Mouse (Mus musculus) forebrain, embryonic 12.5 days (tissue): Measurements from ENCODE around the gene Tmsb15b1. TPM values are rescaled to one million over a fixed set of nuclear protein-coding genes. Genes with fewer than 3 reads are reported as not detected.
"Not testable (repeated sequence)": the region's sequence is repeated elsewhere in the genome, so short reads cannot be mapped to it uniquely, and the experiment has no call there.

ENCODE experiments used
- ATAC-seq: fragments of 200-750 bp; cut with Nextera tagmentation; 2 replicates; pipeline ENCODE4 v1.8.0; 2017; ENCODE audit warnings: moderate TSS enrichment; ENCODE audit not compliant: low FRiP score
- H3K27ac ChIP-seq: fragments of 300-500 bp; sonication (generic); 2 replicates; pipeline ENCODE4 v1.5.1; 2016; ENCODE audit warnings: mild to moderate bottlenecking
- H3K27me3 ChIP-seq: fragments of 300-500 bp; sonication (generic); 2 replicates; pipeline ENCODE4 v1.6.1; 2016; ENCODE audit warnings: mild to moderate bottlenecking
- H3K36me3 ChIP-seq: fragments of 300-500 bp; sonication (generic); replicated peaks from 2 replicates; pipeline ENCODE4 v1.6.1; 2016; ENCODE audit warnings: mild to moderate bottlenecking
- H3K4me1 ChIP-seq: fragments of 300-500 bp; sonication (generic); 2 replicates; pipeline ENCODE4 v1.6.1; 2016
- H3K4me2 ChIP-seq: fragments of 300-500 bp; sonication (generic); 2 replicates; pipeline ENCODE4 v1.6.1; 2016; ENCODE audit warnings: mild to moderate bottlenecking, moderate library complexity
- H3K4me3 ChIP-seq: fragments of 300-500 bp; sonication (generic); replicated peaks from 2 replicates; pipeline ENCODE4 v1.5.1; 2016; ENCODE audit warnings: mild to moderate bottlenecking
- H3K9ac ChIP-seq: fragments of 300-500 bp; sonication (generic); 2 replicates; pipeline ENCODE4 v1.6.1; 2016; ENCODE audit warnings: mild to moderate bottlenecking
- H3K9me3 ChIP-seq: fragments of 300-500 bp; sonication (generic); 2 replicates; pipeline ENCODE4 v1.6.1; 2016
- WGBS: fragments of 180-500 bp; shearing (Covaris S2); methylation state at CpG from one replicate; pipeline ENCODE4 v1.1.7; 2016; 5-methylcytosine and 5-hydroxymethylcytosine counted together
- polyA plus RNA-seq: library from polyadenylated mRNA; unstranded; fragments of >200 nt; fragmentation: Nextera tagmentation; extraction: Ambion mirVana; gene quantifications from 2 replicates; pipeline ENCODE4 v1.2.1, GENCODE M21; 2016

Gene Tmsb15b1
- polyA plus RNA-seq, 1 experiment from 2014 or later, result 34.4 TPM

DNA sequence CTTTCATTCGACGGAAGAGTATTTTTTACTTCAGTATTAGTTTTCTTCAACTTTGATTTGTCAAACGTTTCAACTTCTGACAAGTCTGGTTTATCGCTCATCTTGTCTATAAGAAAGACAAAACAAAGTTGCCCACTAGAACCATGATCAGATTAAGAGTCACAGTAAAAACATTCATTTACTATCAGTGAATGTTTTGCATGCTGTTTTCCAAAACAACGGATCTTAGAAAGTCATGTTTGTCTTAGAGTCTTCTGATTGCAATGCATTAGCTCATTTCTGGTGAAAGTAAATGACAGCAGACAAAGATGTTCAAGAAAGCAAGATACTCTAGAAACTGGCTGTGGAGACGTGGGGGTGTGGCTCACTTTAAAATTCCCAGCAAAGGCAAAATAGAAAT is 1.3 kb downstream of the Tmsb15b1 start, which contains the start of gene Tmsb15b2:
Gene Tmsb15b2 (minus strand): TSS at position 101 of the 400 bp plus-strand sequence.
- Histone ChIP-seq H3K4me2 (peak within 1 kb of the TSS; percentile 51), H3K9ac (0 out of 2 replicates have a peak within 1 kb of the TSS, but pooled peaks have one; percentile 5), H3K4me3 (peak within 1 kb of the TSS; percentile 44)
- H3K4me1 ChIP-seq, H3K9me3 ChIP-seq, H3K27ac ChIP-seq, H3K36me3 ChIP-seq, H3K27me3 ChIP-seq, ATAC-seq: not testable (repeated sequence)
- 88% methylated on average over 6 of the region's 6 CpGs for WGBS

DNA sequence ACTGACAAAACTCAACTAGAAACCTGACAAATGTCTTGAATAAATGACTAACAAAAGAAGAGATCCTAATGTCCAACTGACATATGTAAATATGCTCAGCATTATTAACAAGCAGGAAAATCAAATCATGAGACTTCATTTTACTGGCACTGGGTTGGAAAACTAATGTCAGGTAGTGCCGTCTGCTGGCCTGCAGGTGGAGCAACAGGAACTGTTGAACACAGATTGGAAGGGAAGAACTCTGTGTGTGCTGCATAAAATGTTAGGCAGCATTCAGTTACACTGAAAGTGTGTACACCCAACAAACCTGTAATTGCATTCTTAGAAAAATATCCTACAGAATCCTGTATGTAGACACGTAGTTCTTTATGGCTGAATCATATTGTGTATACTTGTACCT is 17.0 kb downstream of the Tmsb15b1 start:
- Histone ChIP-seq H3K9ac (no peak overlapping the region), H3K27me3 (no peaks in the 10 kb centered on the region), H3K27ac (no peak overlapping the region), H3K9me3 (no peaks in the 10 kb centered on the region), H3K4me2 (no peak overlapping the region), H3K36me3 (no peaks in the 10 kb centered on the region), H3K4me1 (no peaks in the 10 kb centered on the region), H3K4me3 (no peak overlapping the region)
- WGBS, result 26% methylated on average over 2 of the region's 2 CpGs
- no peak for ATAC-seq

DNA sequence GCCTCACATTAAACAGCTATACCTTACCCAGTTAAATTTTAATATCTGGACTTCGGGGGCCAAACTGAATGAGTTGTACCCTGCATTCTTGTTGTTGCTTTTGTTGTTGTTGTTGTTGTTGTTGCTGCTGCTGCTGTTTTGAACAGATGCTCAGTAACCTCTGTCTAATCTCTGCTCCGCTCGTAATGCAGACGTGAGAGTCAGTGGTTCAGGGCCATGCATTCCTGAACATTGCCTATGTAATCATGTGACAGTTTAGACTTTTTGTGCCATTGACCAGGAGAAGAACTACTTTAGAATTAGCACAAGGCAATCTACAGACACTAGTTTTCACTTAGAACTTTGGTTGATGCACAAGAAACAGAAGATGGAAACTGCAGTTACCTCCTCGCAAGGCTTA is 18.4 kb downstream of the Tmsb15b1 start:
- H3K4me3 ChIP-seq, result peak overlapping the region; percentile 36
- not testable (repeated sequence) for H3K36me3 ChIP-seq, H3K27ac ChIP-seq, H3K27me3 ChIP-seq, H3K9ac ChIP-seq, H3K9me3 ChIP-seq, H3K4me1 ChIP-seq
- peak; percentile 28; the same call in 1 of the 2 replicates for ATAC-seq
- peak overlapping the region; percentile 44 for H3K4me2 ChIP-seq
- WGBS, result 48% methylated on average over 5 of the region's 5 CpGs

DNA sequence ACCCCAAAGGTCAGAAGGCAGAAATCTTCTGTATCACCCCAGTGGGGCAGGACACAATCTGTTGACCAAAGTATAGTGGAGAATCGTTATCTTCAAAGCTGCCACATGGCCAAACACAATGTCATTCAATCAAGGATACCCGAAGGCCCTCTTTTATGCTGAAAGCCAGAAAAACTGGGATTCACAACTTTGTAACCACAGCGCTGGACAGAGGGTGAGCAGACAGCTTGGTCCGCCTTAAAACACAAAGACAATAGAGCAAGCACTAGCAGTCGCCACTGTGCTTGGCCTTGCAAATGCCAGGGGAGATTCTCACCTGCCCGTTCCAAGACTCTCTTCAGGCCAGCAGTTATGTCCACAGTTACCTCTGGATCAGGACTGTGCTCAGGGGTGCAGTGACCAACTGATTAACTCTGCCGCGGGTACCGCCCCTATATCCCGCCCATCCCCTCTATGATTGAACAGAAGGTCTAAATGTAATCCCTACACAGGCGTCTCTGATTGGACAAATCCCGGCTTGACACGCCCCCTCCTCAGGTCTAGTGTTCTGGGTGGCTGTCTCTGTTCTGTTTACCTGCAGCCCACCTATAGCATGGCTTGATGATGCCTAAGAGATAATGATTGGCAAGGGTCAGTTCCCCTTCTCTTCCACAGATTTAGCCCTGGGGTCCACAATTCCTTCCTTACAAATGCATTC is 18.9 kb downstream of the Tmsb15b1 start:
- H3K27me3 ChIP-seq, H3K4me1 ChIP-seq, H3K9me3 ChIP-seq, H3K36me3 ChIP-seq, H3K9ac ChIP-seq, H3K27ac ChIP-seq: not testable (repeated sequence)
- peak; percentile 100 for ATAC-seq
- H3K4me3 ChIP-seq, result peak overlapping the region; percentile 36
- 24% methylated on average over 13 of the region's 13 CpGs for WGBS
- H3K4me2 ChIP-seq, result peak overlapping the region; percentile 44

DNA sequence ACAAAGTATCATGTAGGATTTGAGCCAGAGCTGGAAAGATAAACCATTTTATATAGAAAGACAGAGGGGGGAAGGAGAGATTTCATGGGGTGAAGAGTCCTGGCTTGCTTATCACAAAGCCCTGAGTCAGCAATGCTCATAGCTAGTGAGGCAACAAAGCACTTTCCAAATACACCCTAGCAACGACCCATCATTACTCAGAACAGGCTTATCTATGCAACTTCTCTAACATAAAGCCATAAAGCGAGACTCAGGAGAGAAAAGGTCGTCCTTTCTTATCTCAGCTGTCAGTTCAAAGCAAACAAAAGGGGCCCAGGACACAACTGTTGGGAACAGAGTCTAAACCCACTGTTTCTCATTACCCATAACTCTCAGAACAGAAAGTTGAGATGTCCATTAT is 38.7 kb downstream of the Tmsb15b1 start:
- no peak overlapping the region for H3K27ac ChIP-seq
- 65% methylated on average over 3 of the region's 3 CpGs for WGBS

DNA sequence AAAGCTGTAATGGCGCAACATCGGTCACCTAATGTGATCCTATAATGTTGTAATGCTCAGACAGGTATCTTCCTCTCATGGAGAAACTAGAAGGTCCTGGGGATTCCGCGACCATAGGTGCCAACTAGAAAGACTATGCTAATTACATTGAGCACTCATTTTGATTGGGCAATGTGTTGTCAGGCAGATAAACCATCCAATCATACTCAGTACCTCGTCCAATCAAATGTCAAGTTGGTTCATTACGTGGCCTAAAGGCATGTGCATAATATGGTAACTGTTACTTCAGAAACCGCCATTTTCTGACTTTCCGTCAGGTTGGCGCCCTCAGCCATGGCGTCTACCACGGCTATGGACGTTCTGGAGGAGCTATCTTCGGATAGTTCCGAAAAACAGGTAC is 49.6 kb downstream of the Tmsb15b1 start, which contains the start of gene H2bfm:
Gene H2bfm (plus strand): TSS at position 295 of the 400 bp plus-strand sequence.
- Histone ChIP-seq H3K4me1 (no peaks in the 10 kb centered on the region), H3K4me2 (no peak within 1 kb of the TSS), H3K27me3 (no peaks in the 10 kb centered on the region), H3K27ac (no peak within 1 kb of the TSS), H3K4me3 (no peak within 1 kb of the TSS), H3K9me3 (no peaks in the 10 kb centered on the region), H3K36me3 (no peaks in the 10 kb centered on the region), H3K9ac (no peak within 1 kb of the TSS)
- WGBS, result 93% methylated on average over 14 of the region's 14 CpGs
- no peak for ATAC-seq

More for the DNA sequence above, 38.7 kb downstream of the Tmsb15b1 start:
- Histone ChIP-seq H3K36me3 (no peaks in the 10 kb centered on the region), H3K4me1 (no peaks in the 10 kb centered on the region), H3K4me2 (no peak overlapping the region), H3K4me3 (no peak overlapping the region), H3K9me3 (no peaks in the 10 kb centered on the region), H3K9ac (no peak overlapping the region), H3K27me3 (no peaks in the 10 kb centered on the region)
- no peak for ATAC-seq

DNA sequence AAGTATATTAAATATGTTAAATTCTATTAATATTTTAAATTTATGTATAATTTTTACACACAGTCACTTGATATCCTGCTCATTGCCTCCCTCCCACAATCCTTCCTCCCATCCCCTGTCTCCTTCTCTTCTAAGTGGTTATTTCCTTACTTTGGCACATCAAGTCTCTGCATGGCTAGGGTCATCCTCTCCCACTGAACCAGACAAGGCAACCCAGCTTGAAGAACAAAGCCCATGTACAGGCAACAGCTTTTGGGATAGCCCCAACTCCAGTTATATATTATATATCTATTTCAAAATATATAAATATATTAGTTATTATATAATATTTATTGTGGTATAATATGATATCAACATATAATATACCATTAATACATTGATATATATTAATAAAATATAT is 50.8 kb downstream of the Tmsb15b1 start:
- no peak overlapping the region for H3K27ac ChIP-seq
- H3K36me3 ChIP-seq, result no peaks in the 10 kb centered on the region
- no peak for ATAC-seq
- no peaks in the 10 kb centered on the region for H3K9me3 ChIP-seq
- no peak overlapping the region for H3K9ac ChIP-seq
- H3K27me3 ChIP-seq, result no peaks in the 10 kb centered on the region
- H3K4me1 ChIP-seq, result no peaks in the 10 kb centered on the region
- no peak overlapping the region for H3K4me3 ChIP-seq
- no peak overlapping the region for H3K4me2 ChIP-seq

Other genes starting within 250 kb of the Tmsb15b1 start
- gene Morf4l2, start 233.2 kb downstream of the Tmsb15b1 start, polyA plus RNA-seq, result 561 and 566 TPM in 2 replicates
- not detected in 2 replicates for gene Glra4, start 196.7 kb downstream of the Tmsb15b1 start, polyA plus RNA-seq
- 9.2 and 9.5 TPM in 2 replicates for gene Plp1, start 154.2 kb downstream of the Tmsb15b1 start, polyA plus RNA-seq
- 5.0 and 5.3 TPM in 2 replicates for gene Rab9b, start 108.1 kb downstream of the Tmsb15b1 start, polyA plus RNA-seq
- gene H2bfm, start 49.5 kb downstream of the Tmsb15b1 start, polyA plus RNA-seq, result not detected in 2 replicates
- 84.2 and 94.6 TPM in 2 replicates for gene Tmsb15b2, start 1.4 kb downstream of the Tmsb15b1 start, polyA plus RNA-seq
- 5.7 and 9.0 TPM in 2 replicates for gene Tmsb15l, start within 50 bp of the Tmsb15b1 start, polyA plus RNA-seq
- 137 and 146 TPM in 2 replicates for gene Zcchc18, start 16.3 kb upstream of the Tmsb15b1 start, polyA plus RNA-seq
- gene Slc25a53, start 61.4 kb upstream of the Tmsb15b1 start, polyA plus RNA-seq, result 13.7 and 14.1 TPM in 2 replicates
- 14.2 and 15.3 TPM in 2 replicates for gene Fam199x, start 72.7 kb upstream of the Tmsb15b1 start, polyA plus RNA-seq
- not detected in 2 replicates for gene Esx1, start 145.2 kb upstream of the Tmsb15b1 start, polyA plus RNA-seq